Mouse (Mus musculus): ENCODE measurements around the gene Gm20489.

DNA sequence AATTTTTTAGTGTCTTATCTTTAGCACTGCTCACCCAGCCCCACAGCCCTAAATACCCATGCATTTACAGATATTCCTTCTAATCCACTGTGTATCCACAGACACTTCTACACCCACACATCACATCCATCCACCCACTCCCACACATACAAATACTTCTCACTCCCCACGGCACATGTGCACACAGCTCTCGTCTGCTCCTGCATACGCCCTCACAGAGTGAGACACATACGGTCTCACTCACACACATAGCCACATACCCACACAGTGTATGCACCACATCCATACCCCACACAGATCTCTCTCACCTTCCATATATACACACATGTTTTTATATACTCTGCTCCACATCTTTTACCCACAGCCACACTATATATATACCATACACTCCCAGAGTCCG lies 40.5 kb upstream of the Gm20489 start:
- no peak for TF ChIP-seq CTCF (conservative IDR thresholded peaks at IDR 0.05; ENCODE audit: low read length)
- no peak for TF ChIP-seq POU5F1 (IDR thresholded peaks at IDR 0.05; ENCODE audit: borderline replicate concordance, low read length)
- TF ChIP-seq NANOG (IDR thresholded peaks at IDR 0.05; ENCODE audit: borderline replicate concordance, low read length), result no peak
